Mouse (Mus musculus): ENCODE data around the gene Zfp219.

DNA sequence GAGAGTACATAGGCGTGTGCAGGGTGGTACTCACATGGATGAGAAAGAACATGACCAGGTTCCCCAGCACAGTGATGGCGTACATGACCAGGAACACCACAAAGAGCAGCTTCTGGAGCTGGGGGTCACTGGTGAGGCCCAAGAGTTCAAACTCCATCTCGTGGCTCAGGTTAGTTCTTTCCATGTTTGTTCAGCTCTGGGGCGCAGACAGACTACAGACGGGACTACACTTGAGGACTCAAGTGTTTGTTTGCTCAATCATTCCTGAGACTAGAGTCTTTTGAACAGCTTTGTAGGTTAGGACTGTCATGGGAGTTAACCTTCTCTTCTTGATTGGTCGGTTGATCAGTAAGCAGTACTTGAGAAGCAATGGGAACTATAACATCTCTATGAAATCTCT lies 15.4 kb upstream of the Zfp219 start:
- TF ChIP-seq CTCF (IDR thresholded peaks at IDR 0.05; ENCODE audit: extremely low read depth, insufficient read depth, low read length) (no peak), POLR2A (IDR thresholded peaks at IDR 0.05; ENCODE audit: extremely low read depth, insufficient read depth, low read length) (no peak)
